Mouse (Mus musculus): ENCODE measurements at regions not wholly inside any gene's neighbourhood (a gene's known extent, or its start where the extent isn't known, plus 50 kb on each side); places are given as distances from the start of the nearest gene placed in this dataset.

DNA sequence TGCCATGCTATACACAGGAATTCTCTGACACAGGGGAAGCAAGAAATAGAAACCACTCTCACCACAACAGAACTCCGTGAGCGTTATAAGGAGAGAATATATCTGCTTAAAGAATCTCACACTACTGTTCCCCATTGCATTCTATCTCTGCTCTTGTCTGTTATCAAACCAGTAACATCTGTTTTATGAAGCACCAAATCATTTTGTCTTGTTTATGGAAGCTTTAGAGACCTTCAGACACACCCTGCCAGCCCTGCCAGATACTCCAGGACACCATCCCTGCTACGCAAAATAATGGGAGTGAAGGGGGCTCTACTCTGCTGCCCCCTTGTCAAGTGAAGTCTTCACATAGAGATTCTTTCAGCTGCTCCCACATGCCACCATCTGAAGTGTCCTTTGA, 811.9 kb downstream of the Diaph3 start:
- TF ChIP-seq CTCF (IDR thresholded peaks at IDR 0.05; ENCODE audit: insufficient read depth, low read depth, low read length) (no peak), POLR2A (IDR thresholded peaks at IDR 0.05; ENCODE audit: insufficient read depth, low read depth, low read length) (no peak)

All from olfactory bulb, adult 2 months (tissue).